Mouse (Mus musculus): ENCODE measurements at regions not wholly inside any gene's neighbourhood (a gene's known extent, or its start where the extent isn't known, plus 50 kb on each side); places are given as distances from the start of the nearest gene placed in this dataset.

GRCm38 (mm10) chr14:98747159-98747775 is 246.9 kb downstream of the Rpl36a-ps1 start:
- no peak for DNase-seq (ENCODE audit: low spot score in 2 of 2)

- DNase-seq (ENCODE audit: low spot score in 2 of 2) = no peak
Observed at GRCm38 (mm10) chr14:98730375-98730774, 263.7 kb downstream of the Rpl36a-ps1 start.

GRCm38 (mm10) chr14:98728863-98729262 is 265.3 kb downstream of the Rpl36a-ps1 start:
- no peak for DNase-seq (ENCODE audit: low spot score in 2 of 2)

- no peak for DNase-seq (ENCODE audit: low spot score in 2 of 2)
Observed at GRCm38 (mm10) chr14:98722481-98722880, 271.6 kb downstream of the Rpl36a-ps1 start.

GRCm38 (mm10) chr14:98721033-98721432 is 273.1 kb downstream of the Rpl36a-ps1 start:
- no peak for DNase-seq (ENCODE audit: low spot score in 2 of 2)

- DNase-seq (ENCODE audit: low spot score in 2 of 2) = no peak
Observed at GRCm38 (mm10) chr14:98708045-98708444, 286.1 kb downstream of the Rpl36a-ps1 start.

- no peak for DNase-seq (ENCODE audit: low spot score in 2 of 2)
Observed at GRCm38 (mm10) chr14:98707574-98707973, 286.5 kb downstream of the Rpl36a-ps1 start.

GRCm38 (mm10) chr14:98703289-98703688 is 290.8 kb downstream of the Rpl36a-ps1 start:
- DNase-seq (ENCODE audit: low spot score in 2 of 2) = peak; percentile 6 to 20

- DNase-seq (ENCODE audit: low spot score in 2 of 2) = no peak
Observed at GRCm38 (mm10) chr14:98656533-98656932, 337.6 kb downstream of the Rpl36a-ps1 start.

- no peak for DNase-seq (ENCODE audit: low spot score in 2 of 2)
Observed at GRCm38 (mm10) chr14:98654191-98654809, 339.8 kb downstream of the Rpl36a-ps1 start.

- no peak for DNase-seq (ENCODE audit: low spot score in 2 of 2)
Observed at GRCm38 (mm10) chr14:98651221-98651620, 342.9 kb downstream of the Rpl36a-ps1 start.

GRCm38 (mm10) chr14:98650520-98650919 is 343.6 kb downstream of the Rpl36a-ps1 start:
- no peak for DNase-seq (ENCODE audit: low spot score in 2 of 2)

- DNase-seq (ENCODE audit: low spot score in 2 of 2) = no peak
Observed at GRCm38 (mm10) chr14:98647614-98648013, 346.5 kb downstream of the Rpl36a-ps1 start.

- DNase-seq (ENCODE audit: low spot score in 2 of 2) = no peak
Observed at GRCm38 (mm10) chr14:98643756-98644155, 350.4 kb downstream of the Rpl36a-ps1 start.

GRCm38 (mm10) chr14:98642661-98643331 is 351.3 kb downstream of the Rpl36a-ps1 start:
- DNase-seq (ENCODE audit: low spot score in 2 of 2) = no peak

GRCm38 (mm10) chr14:98629026-98629425 is 365.1 kb downstream of the Rpl36a-ps1 start:
- no peak for DNase-seq (ENCODE audit: low spot score in 2 of 2)

GRCm38 (mm10) chr14:98626476-98626875 is 367.6 kb downstream of the Rpl36a-ps1 start:
- DNase-seq (ENCODE audit: low spot score in 2 of 2) = no peak

GRCm38 (mm10) chr14:98625867-98626266 is 368.3 kb downstream of the Rpl36a-ps1 start:
- DNase-seq (ENCODE audit: low spot score in 2 of 2) = no peak

- no peak for DNase-seq (ENCODE audit: low spot score in 2 of 2)
Observed at GRCm38 (mm10) chr14:98605772-98606171, 388.3 kb downstream of the Rpl36a-ps1 start.

GRCm38 (mm10) chr14:98596252-98596651 is 397.9 kb downstream of the Rpl36a-ps1 start:
- no peak for DNase-seq (ENCODE audit: low spot score in 2 of 2)

GRCm38 (mm10) chr14:98589846-98590245 is 404.3 kb downstream of the Rpl36a-ps1 start:
- peak; percentile 22 to 25 for DNase-seq (ENCODE audit: low spot score in 2 of 2)

- DNase-seq (ENCODE audit: low spot score in 2 of 2) = no peak
Observed at GRCm38 (mm10) chr14:98571644-98572043, 402.1 kb upstream of the Dach1 start.

GRCm38 (mm10) chr14:98562002-98562401 is 392.4 kb upstream of the Dach1 start:
- no peak for DNase-seq (ENCODE audit: low spot score in 2 of 2)
